Mouse (Mus musculus): ENCODE data around the gene Josd2.

- TF ChIP-seq POLR2A (IDR thresholded peaks at IDR 0.05; ENCODE audit: borderline replicate concordance, extremely low read depth, low read depth, low read length) (no peak), CTCF (IDR thresholded peaks at IDR 0.05; ENCODE audit: insufficient read depth, low read length) (no peak)
Observed at GRCm38 (mm10) chr7:44443268-44444173, 24.3 kb upstream of the Josd2 start.

Measured in lung, adult 2 months (tissue).